ENCODE assay signal across 8 mouse cellular contexts in the genomic region with DNA sequence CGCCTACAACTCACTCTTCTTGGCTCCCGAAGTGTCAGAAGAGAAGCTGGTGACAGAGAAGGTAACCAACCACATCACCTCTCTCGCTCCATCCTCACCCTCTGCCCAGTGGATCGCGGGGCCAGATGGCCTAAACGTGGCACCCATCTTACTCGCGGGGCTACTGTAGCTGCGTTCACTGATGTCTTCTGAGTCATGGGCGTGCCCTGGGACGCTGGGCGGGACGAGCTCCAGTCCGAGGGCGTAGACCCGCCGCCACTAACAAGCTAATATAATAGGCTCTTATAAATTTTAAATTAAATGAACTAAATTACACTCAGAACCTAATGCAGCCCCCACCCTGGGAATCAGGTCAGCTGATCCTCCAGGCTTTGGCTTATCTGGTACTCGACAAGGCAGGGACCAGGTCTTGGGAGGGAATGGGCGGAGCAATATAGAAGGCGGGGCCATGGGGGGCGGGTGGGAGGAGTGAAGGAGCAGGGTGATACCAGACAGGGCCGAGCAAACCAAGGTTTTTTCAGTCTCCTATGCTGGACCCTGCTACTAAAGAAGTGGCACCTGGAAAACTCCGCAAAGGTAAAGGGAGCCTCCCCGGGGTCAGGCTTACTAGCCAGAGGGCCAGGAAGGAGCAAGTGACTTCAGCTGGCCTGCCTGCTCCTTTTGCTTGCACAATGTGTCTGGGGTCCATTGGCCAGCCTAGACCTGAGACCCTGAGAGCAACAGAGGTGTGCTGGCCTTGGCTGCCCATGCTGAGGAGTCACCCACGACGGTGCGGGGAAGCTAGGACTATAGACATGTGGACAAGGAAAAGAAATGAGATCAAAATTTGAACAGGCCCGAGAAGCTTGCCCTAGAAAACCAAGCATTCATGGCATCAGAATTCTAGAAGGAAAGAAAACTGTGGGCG. TPM values are rescaled to one million over a fixed set of nuclear protein-coding genes. Genes with fewer than 3 reads are reported as not detected.
DNase-seq lines count a peak whose midpoint lies in the region; ATAC-seq and TF ChIP-seq lines count a peak whose summit lies in the region.

No protein-coding gene starts in this region.

- 11% methylated on average over 29 of the region's 29 CpGs for WGBS in kidney, embryonic 15.5 days
- WGBS in hindbrain, postnatal 0 days: 19% methylated on average over 29 of the region's 29 CpGs
- WGBS in midbrain, embryonic 15.5 days: 13% methylated on average over 29 of the region's 29 CpGs

- H3K27me3 ChIP-seq in kidney, embryonic 15.5 days: peaks cover 36% of the 10 kb centered on the region
- H3K27me3 ChIP-seq in hindbrain, postnatal 0 days (ENCODE audit: insufficient read depth, low read length): peaks cover 7% of the 10 kb centered on the region; the same call in 1 of the 2 replicates
- peaks cover 24% of the 10 kb centered on the region for H3K27me3 ChIP-seq in midbrain, embryonic 15.5 days (replicated peaks)

- peaks cover 36% of the 10 kb centered on the region for H3K4me1 ChIP-seq in kidney, embryonic 15.5 days
- peaks cover 10% of the 10 kb centered on the region; the same call in 1 of the 2 replicates for H3K4me1 ChIP-seq in hindbrain, postnatal 0 days (ENCODE audit: insufficient read depth, low read length)
- H3K4me1 ChIP-seq in midbrain, embryonic 15.5 days: peaks cover 21% of the 10 kb centered on the region

- no peak for TF ChIP-seq CTCF in hindbrain, postnatal 0 days (IDR thresholded peaks at IDR 0.05; ENCODE audit: low read depth)

- no peak overlapping the region for H3K27ac ChIP-seq in kidney, embryonic 15.5 days
- no peak overlapping the region for H3K27ac ChIP-seq in hindbrain, postnatal 0 days
- no peak overlapping the region for H3K27ac ChIP-seq in midbrain, embryonic 15.5 days

- DNase-seq in kidney, adult 8-10 months: no peak
- DNase-seq in hindbrain, postnatal 0 days (ENCODE audit: low spot score): peak; percentile 34
- DNase-seq in gastrocnemius, postnatal 36 days: no peak
- no peak for DNase-seq in heart, postnatal 10 days
- DNase-seq in urinary bladder, postnatal 25 days (ENCODE audit: low spot score): no peak

- no peak overlapping the region for H3K9ac ChIP-seq in kidney, embryonic 15.5 days
- no peak overlapping the region for H3K9ac ChIP-seq in hindbrain, postnatal 0 days (replicated peaks; ENCODE audit: low read length)
- no peak overlapping the region for H3K9ac ChIP-seq in midbrain, embryonic 15.5 days

- H3K4me3 ChIP-seq in kidney, embryonic 15.5 days (replicated peaks): peak overlapping the region; percentile 45
- peak overlapping the region; percentile 2; the same call in 1 of the 2 replicates for H3K4me3 ChIP-seq in hindbrain, postnatal 0 days (ENCODE audit: low read length)
- peak overlapping the region; percentile 17 for H3K4me3 ChIP-seq in midbrain, embryonic 15.5 days

- ATAC-seq in kidney, embryonic 15.5 days (replicated peaks; ENCODE audit: low FRiP score): peak; percentile 72
- peak; percentile 74 for ATAC-seq in common myeloid progenitor, adult 5-6 weeks (replicated peaks; ENCODE audit: low read depth, poor library complexity, severe bottlenecking)
- peak; percentile 50 for ATAC-seq in hindbrain, postnatal 0 days
- peak; percentile 38; the same call in 1 of the 2 replicates for ATAC-seq in midbrain, embryonic 15.5 days (replicated peaks)

- no peaks in the 10 kb centered on the region for H3K36me3 ChIP-seq in kidney, embryonic 15.5 days
- H3K36me3 ChIP-seq in hindbrain, postnatal 0 days (ENCODE audit: insufficient read depth, low read length): no peaks in the 10 kb centered on the region
- no peaks in the 10 kb centered on the region for H3K36me3 ChIP-seq in midbrain, embryonic 15.5 days (replicated peaks)

- intact Hi-C loops in gastrocnemius, postnatal 36 days (cut with DNase I): no loop called here
- intact Hi-C loops in heart, postnatal 10 days (cut with DNase I): no loop called here

- H3K4me2 ChIP-seq in kidney, embryonic 15.5 days: peak overlapping the region; percentile 66
- H3K4me2 ChIP-seq in hindbrain, postnatal 0 days (ENCODE audit: low read depth, low read length): peak overlapping the region; percentile 43
- peak overlapping the region; percentile 40 for H3K4me2 ChIP-seq in midbrain, embryonic 15.5 days

- H3K9me3 ChIP-seq in kidney, embryonic 15.5 days (replicated peaks): no peaks in the 10 kb centered on the region
- H3K9me3 ChIP-seq in hindbrain, postnatal 0 days (ENCODE audit: low read length): no peaks in the 10 kb centered on the region
- H3K9me3 ChIP-seq in midbrain, embryonic 15.5 days: no peaks in the 10 kb centered on the region

RNA-seq across cellular contexts. Expression of gene Kndc1, which starts 19.9 kb away (rescaled TPM):
- 0.19 and 0.26 TPM in 2 replicates for polyA plus RNA-seq in kidney, embryonic 15.5 days (2015; fragmentation: Nextera tagmentation; extraction: Ambion mirVana)
- not detected in 2 replicates for total RNA-seq in common myeloid progenitor, adult 5-6 weeks (2017)
- 53.6 and 63.1 TPM in 2 replicates for total RNA-seq in hindbrain, postnatal 0 days (2014; rRNA removed)
- polyA plus RNA-seq in hindbrain, postnatal 0 days (2015; fragmentation: Nextera tagmentation; extraction: Ambion mirVana): 12.7 and 12.8 TPM in 2 replicates
- polyA plus RNA-seq in midbrain, embryonic 15.5 days (2015; fragmentation: Nextera tagmentation; extraction: Ambion mirVana): 20.2 and 22.4 TPM in 2 replicates
- total RNA-seq in gastrocnemius, postnatal 36 days (2021): not detected
- total RNA-seq in heart, postnatal 10 days (2021): not detected

RNA-seq across cellular contexts. Expression of gene Utf1, which starts 29.2 kb away (rescaled TPM):
- 0.31 TPM in 1 of 2 replicates, not detected in the other for polyA plus RNA-seq in kidney, embryonic 15.5 days (2015; fragmentation: Nextera tagmentation; extraction: Ambion mirVana)
- total RNA-seq in common myeloid progenitor, adult 5-6 weeks (2017): not detected in 2 replicates
- total RNA-seq in hindbrain, postnatal 0 days (2014; rRNA removed): not detected in 2 replicates
- polyA plus RNA-seq in hindbrain, postnatal 0 days (2015; fragmentation: Nextera tagmentation; extraction: Ambion mirVana): not detected in 2 replicates
- polyA plus RNA-seq in midbrain, embryonic 15.5 days (2015; fragmentation: Nextera tagmentation; extraction: Ambion mirVana): not detected in 2 replicates
- not detected for total RNA-seq in gastrocnemius, postnatal 36 days (2021)
- total RNA-seq in heart, postnatal 10 days (2021): not detected

Comparison
In these comparisons a context has a peak if more than half of its experiments do, and no peak if none do; other contexts are left out.
1. RNA of gene Kndc1, which starts 19.9 kb away (total RNA-seq): 53.6 to 63.1 TPM in hindbrain, postnatal 0 days; not detected in gastrocnemius, postnatal 36 days, not detected in heart, postnatal 10 days and not detected in common myeloid progenitor, adult 5-6 weeks; every median in the first group is over 10 times any median in the second.
2. Peak in every context shown above with its lines, with median percentiles within 50 percentile points of each other: ATAC-seq, H3K4me2 ChIP-seq and H3K4me3 ChIP-seq.